Mouse (Mus musculus) brain, embryonic 14.5 days (tissue): Measurements from ENCODE around the gene Krtap26-1. TPM values are rescaled to one million over a fixed set of nuclear protein-coding genes. Genes with fewer than 3 reads are reported as not detected.

Source experiments
- DNase-seq: peaks from one replicate; pipeline ENCODE4 v3.0.0-alpha.2; 2011; ENCODE audit warnings: low read depth
- CTCF ChIP-seq: fragments of 200-500 bp; IDR thresholded peaks from 2 replicates; pipeline ENCODE4 v1.5.1; 2012; ENCODE audit warnings: inconsistent platforms, mild to moderate bottlenecking, moderate library complexity, borderline replicate concordance; ENCODE audit not compliant: insufficient read depth, insufficient read length; ENCODE audit errors: extremely low read depth
- POLR2A ChIP-seq: fragments of 200-500 bp; IDR thresholded peaks from 2 replicates; pipeline ENCODE4 v1.6.1; 2012; ENCODE audit warnings: mild to moderate bottlenecking, inconsistent platforms, borderline replicate concordance; ENCODE audit not compliant: poor library complexity, insufficient read depth, insufficient read length, severe bottlenecking; ENCODE audit errors: extremely low read depth
- polyA plus RNA-seq: library from polyadenylated mRNA; depleted of rRNA; stranded (reverse); fragments of >200 nt; gene quantifications from 2 replicates; pipeline ENCODE4 v1.2.3, GENCODE M21; 2012; rRNA removed

Gene Krtap26-1
- polyA plus RNA-seq, 1 experiment, result not detected

- DNase-seq, result peak; percentile 50
- TF ChIP-seq CTCF (no peak), POLR2A (no peak)
Observed at GRCm38 (mm10) chr16:88612712-88613111, 34.9 kb downstream of the Krtap26-1 start.

DNA sequence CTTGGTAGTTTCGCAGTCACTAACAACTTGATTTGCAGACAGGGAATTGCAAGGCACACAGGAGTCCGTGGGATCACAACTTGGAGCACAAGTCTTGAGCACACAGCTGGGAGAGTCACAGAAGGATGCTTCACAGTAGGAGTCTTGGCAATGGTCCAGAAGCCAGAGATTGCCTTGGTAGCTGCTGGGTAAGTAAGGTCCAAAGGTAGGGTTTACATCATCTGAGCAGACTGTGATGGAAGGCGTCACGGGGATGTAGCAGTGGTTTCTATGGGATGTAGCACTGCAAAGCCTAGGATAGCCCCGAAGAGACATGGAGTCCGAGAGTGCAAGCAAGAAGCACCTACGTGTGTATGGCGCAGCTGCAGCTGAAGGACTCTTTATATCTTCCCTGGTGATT, 35.7 kb downstream of the Krtap26-1 start, which contains the start of gene Krtap24-1:
Krtap24-1 (minus strand) TSS at position 358 of the 400 bp plus-strand sequence.
- TF ChIP-seq POLR2A (no peak), CTCF (no peak)
- DNase-seq, result no peak

DNA sequence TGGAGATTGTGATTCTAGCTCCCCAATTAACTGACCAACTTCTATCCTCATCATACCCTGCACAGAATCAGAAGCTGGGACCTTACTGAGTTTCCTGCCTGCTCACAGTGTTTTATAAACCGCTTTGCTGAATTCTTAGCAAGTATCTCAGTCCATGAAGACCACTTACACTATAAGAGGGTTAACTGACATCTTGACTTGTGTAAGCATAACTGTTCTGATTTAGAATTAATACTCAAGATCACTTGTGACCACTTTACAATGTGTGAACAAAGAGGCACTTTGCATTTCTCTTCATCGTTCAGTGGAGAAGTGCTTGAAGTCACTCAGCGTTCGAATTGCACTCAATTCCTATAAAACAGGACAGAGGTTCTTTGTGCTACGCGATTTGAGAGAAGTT, 43.0 kb downstream of the Krtap26-1 start:
- no peak for TF ChIP-seq CTCF
- no peak for TF ChIP-seq POLR2A
- no peak for DNase-seq

DNA sequence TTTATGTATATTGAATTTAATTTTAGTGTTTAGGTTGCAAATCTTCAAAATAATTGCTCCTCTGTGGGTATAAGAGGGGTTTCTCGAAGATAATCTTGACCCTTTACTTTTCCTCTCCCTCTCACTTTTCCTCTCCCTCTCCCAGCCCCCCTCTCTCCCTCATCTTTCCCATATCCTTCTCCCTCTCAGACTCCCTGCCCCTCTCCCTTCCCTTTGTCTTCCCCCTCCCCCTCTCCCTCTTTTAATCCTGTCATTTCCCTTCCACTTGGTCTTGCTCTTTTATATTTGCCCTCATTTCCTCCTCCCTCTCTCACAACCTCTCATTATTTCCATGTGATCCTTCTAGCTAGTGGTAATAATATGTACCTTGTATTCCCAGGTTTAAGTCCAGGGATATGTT, 45.1 kb downstream of the Krtap26-1 start:
- no peak for DNase-seq
- TF ChIP-seq CTCF, result no peak
- TF ChIP-seq POLR2A, result no peak

DNA sequence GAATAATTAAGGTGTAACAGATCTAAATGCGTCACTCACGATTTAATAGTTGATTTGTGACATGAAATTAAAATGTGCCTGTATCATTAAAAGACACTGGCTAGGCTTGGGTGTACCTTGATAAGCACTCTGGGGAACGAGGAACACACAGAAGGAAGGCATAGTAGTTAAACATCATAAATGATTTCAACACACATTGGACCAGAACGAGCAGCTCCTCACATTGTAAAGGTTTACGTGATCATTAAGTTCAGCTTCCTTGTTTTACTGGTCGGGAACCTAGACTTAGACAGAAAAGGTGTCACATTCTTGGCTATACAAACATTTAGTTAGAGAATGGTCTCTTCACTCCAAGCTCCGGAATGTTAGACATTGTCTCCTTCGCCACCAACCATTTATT, 47.3 kb downstream of the Krtap26-1 start:
- no peak for DNase-seq
- TF ChIP-seq POLR2A (no peak), CTCF (no peak)

GRCm38 (mm10) chr16:88599504-88600237, 47.9 kb downstream of the Krtap26-1 start:
- TF ChIP-seq POLR2A (no peak), CTCF (no peak)
- DNase-seq, result no peak

Other genes starting within 250 kb of the Krtap26-1 start
- not detected in 2 replicates for gene Cldn17, start 140.8 kb downstream of the Krtap26-1 start, polyA plus RNA-seq
- gene Cldn8, start 84.6 kb downstream of the Krtap26-1 start, polyA plus RNA-seq, result 0.18 and 0.21 TPM in 2 replicates
- gene Krtap24-1, start 35.5 kb downstream of the Krtap26-1 start, polyA plus RNA-seq, result not detected in 2 replicates
- not detected in 2 replicates for gene 2310079G19Rik, start 20.1 kb downstream of the Krtap26-1 start, polyA plus RNA-seq
- gene Krtap27-1, start 23.9 kb upstream of the Krtap26-1 start, polyA plus RNA-seq, result not detected in 2 replicates
- gene 2310061N02Rik, start 60.2 kb upstream of the Krtap26-1 start, polyA plus RNA-seq, result not detected in 2 replicates
- gene Krtap13-1, start 81.1 kb upstream of the Krtap26-1 start, polyA plus RNA-seq, result not detected in 2 replicates
- gene Krtap13, start 103.8 kb upstream of the Krtap26-1 start, polyA plus RNA-seq, result not detected in 2 replicates
- not detected in 2 replicates for gene 2310034C09Rik, start 111.1 kb upstream of the Krtap26-1 start, polyA plus RNA-seq
- gene 2310057N15Rik, start 126.4 kb upstream of the Krtap26-1 start, polyA plus RNA-seq, result not detected in 2 replicates
- gene Gm5965, start 130.1 kb upstream of the Krtap26-1 start, polyA plus RNA-seq, result not detected in 2 replicates
- gene Gm20741, start 164.4 kb upstream of the Krtap26-1 start, polyA plus RNA-seq, result not detected in 2 replicates
- not detected in 2 replicates for gene Krtap15, start 172.4 kb upstream of the Krtap26-1 start, polyA plus RNA-seq
- not detected in 2 replicates for gene Krtap14, start 178.3 kb upstream of the Krtap26-1 start, polyA plus RNA-seq
- gene Krtap19-1, start 221.6 kb upstream of the Krtap26-1 start, polyA plus RNA-seq, result not detected in 2 replicates
- not detected in 2 replicates for gene Krtap19-2, start 226.5 kb upstream of the Krtap26-1 start, polyA plus RNA-seq
- not detected in 2 replicates for gene Krtap19-3, start 230.2 kb upstream of the Krtap26-1 start, polyA plus RNA-seq
- gene Krtap19-4, start 237.3 kb upstream of the Krtap26-1 start, polyA plus RNA-seq, result not detected in 2 replicates
- gene Krtap19-5, start 248.7 kb upstream of the Krtap26-1 start, polyA plus RNA-seq, result not detected in 2 replicates